Mouse (Mus musculus) cerebellum, adult 2 months (tissue): ENCODE results near the gene Tnik.

ENCODE experiments used
- CTCF ChIP-seq: fragments of 200-500 bp; IDR thresholded peaks from 2 replicates; pipeline ENCODE4 v1.5.1; 2011; ENCODE audit warnings: low read depth, mild to moderate bottlenecking, control low read depth, low read length, moderate library complexity, borderline replicate concordance; ENCODE audit not compliant: insufficient read depth
- POLR2A ChIP-seq: fragments of 200-500 bp; IDR thresholded peaks from 2 replicates; pipeline ENCODE4 v1.6.1; 2011; ENCODE audit warnings: low read length, control low read depth, borderline replicate concordance; ENCODE audit not compliant: insufficient read depth

DNA sequence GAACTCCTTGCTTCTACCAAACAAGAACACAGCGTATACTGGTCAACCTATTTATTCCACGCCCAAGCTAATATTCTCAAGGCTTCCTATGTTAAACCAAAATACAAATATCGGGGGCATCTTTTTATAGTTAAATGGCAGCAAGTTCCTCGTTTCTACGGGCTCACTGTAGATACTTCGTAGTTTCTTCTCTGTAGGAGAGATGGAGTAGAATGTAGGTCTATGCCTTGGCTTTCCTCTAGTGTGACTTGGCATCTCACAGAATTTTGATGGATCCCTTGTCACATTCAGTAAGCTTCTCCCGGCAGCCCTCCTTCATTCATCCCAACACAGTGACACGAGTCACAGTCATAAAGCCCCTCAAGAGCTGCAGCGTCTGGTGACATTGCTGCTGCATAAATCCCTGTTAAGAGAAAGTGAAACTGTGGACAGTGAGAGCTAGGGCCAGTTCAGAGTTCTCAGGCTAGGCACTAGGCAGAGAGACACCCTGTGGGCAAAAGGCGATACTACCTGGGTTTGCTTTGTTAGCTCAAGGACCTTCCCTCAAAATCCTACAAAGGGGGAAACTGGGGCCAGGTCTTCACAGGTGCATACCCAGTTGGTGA is 280.5 kb downstream of the Tnik start:
- TF ChIP-seq CTCF = peak; percentile 63
- no peak for TF ChIP-seq POLR2A
